Mouse (Mus musculus) stomach, embryonic 16.5 days (tissue): ENCODE measurements around the gene Galt. TPM values are rescaled to one million over a fixed set of nuclear protein-coding genes. Genes with fewer than 3 reads are reported as not detected.
A peak's percentile ranks its signal among the peaks of the same experiment; 100 is the strongest.

Experiments used
- ATAC-seq: fragments of 200-750 bp; cut with Nextera tagmentation; 2 replicates; pipeline ENCODE4 v1.8.0; 2017; ENCODE audit warnings: moderate number of reproducible peaks, moderate TSS enrichment; ENCODE audit not compliant: insufficient read depth, low FRiP score
- H3K27ac ChIP-seq: fragments of 300-500 bp; sonication (generic); 2 replicates; pipeline ENCODE4 v1.5.1; 2014; ENCODE audit warnings: low read length
- H3K27me3 ChIP-seq: fragments of 300-500 bp; sonication (generic); 2 replicates; pipeline ENCODE4 v1.6.1; 2014; ENCODE audit warnings: low read length, control low read depth, mixed read lengths; ENCODE audit not compliant: control insufficient read depth, insufficient read depth
- H3K36me3 ChIP-seq: fragments of 300-500 bp; sonication (generic); 2 replicates; pipeline ENCODE4 v1.6.1; 2014; ENCODE audit warnings: low read length; ENCODE audit not compliant: control insufficient read depth, insufficient read depth
- H3K4me1 ChIP-seq: fragments of 300-500 bp; sonication (generic); 2 replicates; pipeline ENCODE4 v1.6.1; 2014; ENCODE audit warnings: low read length, control low read depth, mixed read lengths; ENCODE audit not compliant: control insufficient read depth, insufficient read depth
- H3K4me2 ChIP-seq: fragments of 300-500 bp; sonication (generic); 2 replicates; pipeline ENCODE4 v1.6.1; 2014; ENCODE audit warnings: low read depth, low read length, mixed read lengths
- H3K4me3 ChIP-seq: fragments of 300-500 bp; sonication (generic); replicated peaks from 2 replicates; pipeline ENCODE4 v1.5.1; 2014; ENCODE audit warnings: mild to moderate bottlenecking, low read length
- H3K9ac ChIP-seq: fragments of 300-500 bp; sonication (generic); 2 replicates; pipeline ENCODE4 v1.6.1; 2014; ENCODE audit warnings: low read length
- H3K9me3 ChIP-seq: fragments of 300-500 bp; sonication (generic); replicated peaks from 2 replicates; pipeline ENCODE4 v1.6.1; 2016; ENCODE audit warnings: low read length, control low read depth; ENCODE audit not compliant: control insufficient read depth
- WGBS: fragments of 180-500 bp; shearing (Covaris S2); extraction: QIAGEN DNeasy Blood & Tissue Kit; methylation state at CpG from one replicate; pipeline ENCODE4 v1.1.7; 2014; 5-methylcytosine and 5-hydroxymethylcytosine counted together
- polyA plus RNA-seq: library from polyadenylated mRNA; unstranded; fragments of >200 nt; fragmentation: Nextera tagmentation; extraction: Ambion mirVana; gene quantifications from 2 replicates; pipeline ENCODE4 v1.2.1, GENCODE M21; 2015

Galt gene
- polyA plus RNA-seq, 1 experiment from 2014 or later: 44.7 TPM

GRCm38 (mm10) chr4:41756440-41756839 is 1.4 kb downstream of the Galt start:
- Histone ChIP-seq H3K27me3 (no peaks in the 10 kb centered on the region), H3K4me2 (peak overlapping the region; percentile 77), H3K27ac (no peak overlapping the region), H3K9me3 (no peaks in the 10 kb centered on the region), H3K9ac (peak overlapping the region; percentile 64), H3K4me1 (peaks cover 25% of the 10 kb centered on the region), H3K36me3 (no peaks in the 10 kb centered on the region), H3K4me3 (peak overlapping the region; percentile 74)
- ATAC-seq: no peak
- WGBS: 75% methylated on average over 8 of the region's 8 CpGs

- no peak overlapping the region for H3K27ac ChIP-seq
- ATAC-seq: no peak
- no peak overlapping the region for H3K4me2 ChIP-seq
- H3K9ac ChIP-seq: no peak overlapping the region
- H3K9me3 ChIP-seq: no peaks in the 10 kb centered on the region
- no peaks in the 10 kb centered on the region for H3K36me3 ChIP-seq
- 92% methylated on average over 13 of the region's 13 CpGs for WGBS
- H3K4me1 ChIP-seq: peaks cover 33% of the 10 kb centered on the region
- H3K27me3 ChIP-seq: no peaks in the 10 kb centered on the region
- no peak overlapping the region for H3K4me3 ChIP-seq
These were observed 2.3 kb downstream of the Galt start for GRCm38 (mm10) chr4:41757321-41757720.

DNA sequence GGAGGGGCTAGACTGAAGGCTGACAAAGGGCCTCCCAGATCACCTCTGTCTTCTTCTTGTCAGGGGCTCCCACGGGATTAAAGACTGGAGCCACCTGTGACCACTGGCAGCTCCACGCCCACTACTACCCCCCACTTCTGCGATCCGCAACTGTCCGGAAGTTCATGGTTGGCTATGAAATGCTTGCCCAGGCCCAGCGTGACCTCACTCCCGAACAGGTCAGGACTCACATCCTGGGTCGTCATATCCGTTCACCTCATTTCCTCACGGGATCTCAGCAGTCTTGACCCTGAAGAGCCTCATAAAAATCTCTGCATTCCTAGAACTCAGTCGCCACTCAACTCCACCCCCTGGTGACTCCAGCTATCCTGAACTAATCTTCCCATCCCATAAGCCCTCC is 3.0 kb downstream of the Galt start:
- Histone ChIP-seq H3K9ac (no peak overlapping the region), H3K36me3 (no peaks in the 10 kb centered on the region), H3K4me3 (no peak overlapping the region), H3K27me3 (no peaks in the 10 kb centered on the region), H3K4me2 (no peak overlapping the region), H3K9me3 (no peaks in the 10 kb centered on the region), H3K4me1 (peaks cover 38% of the 10 kb centered on the region), H3K27ac (no peak overlapping the region)
- WGBS: 75% methylated on average over 11 of the region's 11 CpGs
- no peak for ATAC-seq

DNA sequence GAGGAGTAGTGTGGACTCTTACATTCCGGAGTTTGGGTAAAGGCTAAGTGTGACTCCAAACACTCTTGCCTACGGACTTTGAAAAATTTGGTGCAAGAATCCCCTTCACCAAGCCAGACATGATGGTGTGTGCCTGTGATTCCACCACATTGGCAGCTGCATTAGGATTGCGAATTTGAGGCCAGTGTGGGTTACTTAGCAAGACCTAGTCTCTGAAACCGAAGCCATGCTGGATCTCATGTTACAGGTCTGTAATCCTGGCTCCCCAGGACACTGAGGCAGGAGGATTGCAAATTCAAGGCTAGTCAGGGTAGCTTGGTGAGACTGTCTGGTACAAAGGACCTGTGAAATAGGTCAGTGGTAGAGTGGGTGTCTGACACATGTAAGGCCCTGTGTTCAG is 3.7 kb downstream of the Galt start:
- 0 out of 2 replicates have a peak overlapping the region, but pooled peaks have one; percentile 1 for H3K9ac ChIP-seq
- peaks cover 38% of the 10 kb centered on the region for H3K4me1 ChIP-seq
- H3K27ac ChIP-seq: no peak overlapping the region
- H3K4me3 ChIP-seq: no peak overlapping the region
- H3K9me3 ChIP-seq: no peaks in the 10 kb centered on the region
- H3K36me3 ChIP-seq: no peaks in the 10 kb centered on the region
- WGBS: 92% methylated on average over 4 of the region's 4 CpGs
- no peak for ATAC-seq
- H3K4me2 ChIP-seq: no peak overlapping the region
- no peaks in the 10 kb centered on the region for H3K27me3 ChIP-seq

GRCm38 (mm10) chr4:41759206-41759605 is 4.2 kb downstream of the Galt start:
- Histone ChIP-seq H3K4me3 (no peak overlapping the region), H3K9me3 (no peaks in the 10 kb centered on the region), H3K27me3 (no peaks in the 10 kb centered on the region), H3K4me1 (peaks cover 38% of the 10 kb centered on the region), H3K9ac (peak overlapping the region; percentile 77; the same call in 1 of the 2 replicates), H3K36me3 (no peaks in the 10 kb centered on the region), H3K4me2 (no peak overlapping the region), H3K27ac (peak overlapping the region; percentile 94)
- WGBS: 69% methylated on average over 9 of the region's 9 CpGs
- ATAC-seq: no peak

- H3K9me3 ChIP-seq: no peaks in the 10 kb centered on the region
- H3K27me3 ChIP-seq: no peaks in the 10 kb centered on the region
- ATAC-seq: peak; percentile 3; the same call in 1 of the 2 replicates
- peak overlapping the region; percentile 94 for H3K27ac ChIP-seq
- 20% methylated on average over 6 of the region's 6 CpGs for WGBS
- peak overlapping the region; percentile 77 for H3K9ac ChIP-seq
- no peaks in the 10 kb centered on the region for H3K36me3 ChIP-seq
- peak overlapping the region; percentile 58 for H3K4me3 ChIP-seq
- H3K4me2 ChIP-seq: peak overlapping the region; percentile 77
- H3K4me1 ChIP-seq: peaks cover 37% of the 10 kb centered on the region
These were observed 4.7 kb downstream of the Galt start for GRCm38 (mm10) chr4:41759656-41760287.

- WGBS: under 1% methylated on average over 15 of the region's 15 CpGs
- no peaks in the 10 kb centered on the region for H3K36me3 ChIP-seq
- peaks cover 34% of the 10 kb centered on the region for H3K4me1 ChIP-seq
- H3K27ac ChIP-seq: peak overlapping the region; percentile 94
- ATAC-seq: peak; percentile 90
- no peaks in the 10 kb centered on the region for H3K9me3 ChIP-seq
- peak overlapping the region; percentile 77 for H3K9ac ChIP-seq
- peak overlapping the region; percentile 58 for H3K4me3 ChIP-seq
- no peaks in the 10 kb centered on the region for H3K27me3 ChIP-seq
- H3K4me2 ChIP-seq: peak overlapping the region; percentile 77
These were observed 5.3 kb downstream of the Galt start for GRCm38 (mm10) chr4:41760288-41760721.

GRCm38 (mm10) chr4:41760911-41761310 is 5.9 kb downstream of the Galt start:
- ATAC-seq: no peak
- Histone ChIP-seq H3K4me3 (peak overlapping the region; percentile 58), H3K36me3 (no peaks in the 10 kb centered on the region), H3K4me2 (peak overlapping the region; percentile 77), H3K9me3 (no peaks in the 10 kb centered on the region), H3K27me3 (no peaks in the 10 kb centered on the region), H3K4me1 (peaks cover 34% of the 10 kb centered on the region), H3K9ac (peak overlapping the region; percentile 77), H3K27ac (peak overlapping the region; percentile 94)
- 69% methylated on average over 4 of the region's 4 CpGs for WGBS

DNA sequence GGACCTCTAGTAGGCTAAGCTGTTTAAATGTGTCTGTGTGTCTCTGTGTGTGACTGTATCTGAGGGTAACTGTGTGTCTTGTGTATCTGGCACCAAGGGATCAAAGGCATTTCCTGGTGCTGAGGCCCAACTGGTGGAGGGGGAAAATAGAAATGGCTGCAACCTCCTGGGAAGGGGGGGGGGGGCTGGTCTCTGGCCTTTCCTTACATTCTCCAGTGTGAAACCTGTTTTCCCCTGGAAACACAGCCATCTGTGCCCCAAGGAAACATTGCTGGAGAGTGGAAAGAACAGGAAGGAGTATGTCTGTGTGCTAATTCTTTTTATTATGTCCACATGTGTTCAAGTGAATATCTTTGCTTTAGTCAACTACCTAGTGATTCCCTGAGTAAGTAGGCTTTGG is 6.7 kb downstream of the Galt start:
- Histone ChIP-seq H3K4me3 (peak overlapping the region; percentile 58), H3K9ac (peak overlapping the region; percentile 77), H3K4me2 (peak overlapping the region; percentile 77), H3K36me3 (no peaks in the 10 kb centered on the region), H3K9me3 (no peaks in the 10 kb centered on the region), H3K4me1 (peaks cover 29% of the 10 kb centered on the region), H3K27ac (peak overlapping the region; percentile 94), H3K27me3 (no peaks in the 10 kb centered on the region)
- ATAC-seq: no peak
